Mouse (Mus musculus) hindbrain, embryonic 12.5 days (tissue): ENCODE measurements at regions not wholly inside any gene's neighbourhood (a gene's known extent, or its start where the extent isn't known, plus 50 kb on each side); places are given as distances from the start of the nearest gene placed in this dataset.

Experiments
- ATAC-seq: fragments of 200-750 bp; cut with Nextera tagmentation; 2 replicates; pipeline ENCODE4 v1.8.0; 2017; ENCODE audit warnings: moderate TSS enrichment; ENCODE audit not compliant: low FRiP score
- H3K27ac ChIP-seq: fragments of 300-500 bp; sonication (generic); 2 replicates; pipeline ENCODE4 v1.5.1; 2016; ENCODE audit warnings: mild to moderate bottlenecking
- H3K27me3 ChIP-seq: fragments of 300-500 bp; sonication (generic); 2 replicates; pipeline ENCODE4 v1.6.1; 2016; ENCODE audit warnings: mild to moderate bottlenecking
- H3K36me3 ChIP-seq: fragments of 300-500 bp; sonication (generic); 2 replicates; pipeline ENCODE4 v1.6.1; 2016; ENCODE audit warnings: mild to moderate bottlenecking
- H3K4me1 ChIP-seq: fragments of 300-500 bp; sonication (generic); 2 replicates; pipeline ENCODE4 v1.6.1; 2016
- H3K4me2 ChIP-seq: fragments of 300-500 bp; sonication (generic); replicated peaks from 2 replicates; pipeline ENCODE4 v1.6.1; 2016; ENCODE audit warnings: mild to moderate bottlenecking
- H3K4me3 ChIP-seq: fragments of 300-500 bp; sonication (generic); 2 replicates; pipeline ENCODE4 v1.5.1; 2016; ENCODE audit warnings: mild to moderate bottlenecking
- H3K9ac ChIP-seq: fragments of 300-500 bp; sonication (generic); 2 replicates; pipeline ENCODE4 v1.6.1; 2016; ENCODE audit warnings: mild to moderate bottlenecking, moderate library complexity
- H3K9me3 ChIP-seq: fragments of 300-500 bp; sonication (generic); replicated peaks from 2 replicates; pipeline ENCODE4 v1.6.1; 2016; ENCODE audit warnings: mild to moderate bottlenecking
- WGBS: fragments of 180-500 bp; shearing (Covaris S2); methylation state at CpG from one replicate; pipeline ENCODE4 v1.1.7; 2016; 5-methylcytosine and 5-hydroxymethylcytosine counted together

DNA sequence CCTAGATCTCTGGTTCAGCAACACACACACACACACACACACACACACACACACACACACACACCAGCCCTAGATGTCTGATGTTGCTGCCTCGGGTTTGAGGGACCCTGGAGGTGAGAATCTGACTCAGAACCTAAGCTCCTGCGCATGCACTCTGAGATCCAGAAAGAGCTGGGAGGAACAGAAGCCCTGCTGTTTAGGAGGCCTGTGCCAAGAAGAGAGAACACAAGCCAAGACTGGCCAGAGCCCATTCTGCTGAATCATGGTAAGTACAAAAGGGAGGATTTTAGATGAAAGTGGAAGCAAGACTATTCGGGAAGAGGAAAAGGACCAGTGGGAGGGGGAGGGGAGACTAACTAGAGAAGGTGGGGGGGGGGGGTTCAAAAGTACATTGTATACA, 132.2 kb upstream of the Dynlrb2 start:
- H3K4me3 ChIP-seq = no peak overlapping the region
- H3K9me3 ChIP-seq = no peaks in the 10 kb centered on the region
- no peak for ATAC-seq
- H3K27me3 ChIP-seq = no peaks in the 10 kb centered on the region
- no peak overlapping the region for H3K27ac ChIP-seq
- H3K36me3 ChIP-seq = no peaks in the 10 kb centered on the region
- no peak overlapping the region for H3K9ac ChIP-seq
- peaks cover 5% of the 10 kb centered on the region for H3K4me1 ChIP-seq
- WGBS = 55% methylated on average over 3 of the region's 3 CpGs
- no peak overlapping the region for H3K4me2 ChIP-seq

DNA sequence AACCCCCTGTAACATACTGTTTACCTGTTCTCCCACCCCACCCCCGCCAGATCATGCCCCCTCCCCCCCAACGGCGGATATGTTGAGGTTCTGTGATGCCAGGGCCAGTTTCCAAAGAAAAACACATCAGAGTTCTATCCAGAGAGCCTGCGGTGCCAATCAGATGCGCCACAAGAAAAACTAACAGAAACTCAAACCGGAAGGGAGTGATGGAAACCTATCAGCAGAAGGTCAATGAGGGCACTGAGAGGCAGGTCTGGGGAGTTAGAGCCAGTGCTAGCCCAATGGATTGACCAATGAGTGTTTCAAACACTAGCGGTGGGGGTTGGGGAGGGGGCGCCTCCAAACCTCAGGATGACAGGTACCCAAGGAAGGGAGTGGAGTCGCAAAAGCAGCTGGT, 132.7 kb upstream of the Dynlrb2 start:
- 77% methylated on average over 9 of the region's 9 CpGs for WGBS
- Histone ChIP-seq H3K4me2 (no peak overlapping the region), H3K4me3 (no peak overlapping the region), H3K36me3 (no peaks in the 10 kb centered on the region), H3K9ac (no peak overlapping the region), H3K27me3 (no peaks in the 10 kb centered on the region), H3K27ac (no peak overlapping the region), H3K4me1 (peaks cover 8% of the 10 kb centered on the region), H3K9me3 (no peaks in the 10 kb centered on the region)
- no peak for ATAC-seq

DNA sequence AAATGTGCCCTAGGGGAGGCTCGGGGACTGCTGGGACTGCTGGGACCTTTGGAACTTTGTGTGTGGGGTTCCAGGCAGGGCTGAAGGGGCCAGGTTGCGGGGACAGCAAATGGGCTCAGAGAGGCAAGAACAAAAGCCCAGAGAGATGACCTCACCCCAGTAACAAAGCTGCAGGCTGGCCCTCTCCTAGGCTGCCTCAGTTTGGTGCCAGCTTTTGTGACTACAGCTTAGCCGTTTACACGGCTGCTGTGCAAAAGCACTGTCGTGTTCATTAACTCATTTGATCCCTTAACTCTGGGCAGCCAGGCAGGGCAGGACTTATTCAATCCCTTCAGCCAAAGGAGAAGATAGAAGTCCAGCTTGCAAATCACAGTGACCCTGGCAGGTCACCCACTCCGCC, 137.3 kb upstream of the Dynlrb2 start:
- Histone ChIP-seq H3K27ac (no peak overlapping the region), H3K36me3 (no peaks in the 10 kb centered on the region), H3K4me2 (no peak overlapping the region), H3K4me1 (peaks cover 11% of the 10 kb centered on the region), H3K27me3 (no peaks in the 10 kb centered on the region), H3K4me3 (no peak overlapping the region), H3K9me3 (no peaks in the 10 kb centered on the region), H3K9ac (no peak overlapping the region)
- 46% methylated on average over 6 of the region's 6 CpGs for WGBS
- no peak for ATAC-seq

DNA sequence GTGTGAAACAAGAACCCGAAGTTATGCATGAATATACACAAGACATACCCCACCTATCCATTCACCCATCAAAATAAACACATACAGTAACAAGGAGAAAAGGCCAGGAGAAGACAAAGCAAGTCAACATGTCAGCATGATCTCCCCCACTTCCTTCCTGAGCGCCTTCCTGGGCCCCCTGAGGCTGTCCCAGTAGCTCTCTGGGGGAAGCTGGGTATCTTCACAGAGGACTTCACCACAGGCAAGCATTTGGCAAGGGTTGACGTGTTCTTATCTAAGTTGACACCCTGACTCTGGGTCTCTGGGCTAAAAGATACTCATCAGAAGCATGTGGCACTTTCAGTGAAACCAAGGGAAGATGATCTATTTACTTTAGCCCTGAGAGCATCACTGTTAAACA, 138.1 kb upstream of the Dynlrb2 start:
- Histone ChIP-seq H3K27me3 (no peaks in the 10 kb centered on the region), H3K4me1 (peaks cover 11% of the 10 kb centered on the region), H3K4me3 (no peak overlapping the region), H3K27ac (no peak overlapping the region), H3K36me3 (no peaks in the 10 kb centered on the region), H3K9ac (no peak overlapping the region), H3K4me2 (no peak overlapping the region), H3K9me3 (no peaks in the 10 kb centered on the region)
- 72% methylated on average over 3 of the region's 3 CpGs for WGBS
- ATAC-seq = no peak

DNA sequence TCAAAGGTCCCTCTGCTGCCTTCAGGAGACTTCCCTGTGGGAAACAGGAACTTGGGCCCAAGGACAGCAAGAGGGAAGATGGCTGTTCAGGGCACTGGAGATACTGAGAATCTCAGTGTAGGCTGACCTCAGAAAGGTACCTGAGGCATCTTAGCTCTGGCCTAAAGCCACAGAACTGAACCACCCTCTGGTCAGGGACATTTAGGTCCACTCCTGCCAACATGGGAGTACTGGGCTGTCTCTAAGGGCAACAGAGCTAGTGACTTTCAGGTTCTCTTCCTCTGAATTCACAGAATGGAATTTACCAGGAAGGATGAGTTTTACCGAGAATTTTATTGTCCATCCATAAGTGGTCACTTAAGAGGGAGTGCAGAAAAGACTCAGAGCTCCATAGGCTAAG, 140.0 kb upstream of the Dynlrb2 start:
- 93% methylated on average over 1 of the region's 1 CpGs for WGBS

DNA sequence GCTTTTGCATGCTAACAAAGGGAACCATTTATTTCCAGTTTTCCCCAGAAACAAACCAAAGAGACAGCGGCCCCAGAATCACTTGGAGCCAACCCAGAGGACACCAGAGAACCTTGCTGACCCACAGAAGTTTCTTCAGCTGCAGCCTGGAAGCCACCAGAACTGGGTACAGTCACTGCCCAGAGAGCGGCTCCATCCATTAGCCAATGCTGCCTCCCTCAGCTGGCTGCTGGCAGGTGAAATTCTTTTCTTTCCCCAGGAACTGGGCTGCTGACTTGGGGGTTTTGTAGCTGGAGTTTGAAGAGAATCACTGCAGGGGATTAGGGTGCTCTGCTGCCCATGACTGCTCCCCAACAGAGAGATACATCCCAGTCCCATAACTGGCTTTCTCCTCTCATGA, 140.6 kb upstream of the Dynlrb2 start:
- no peaks in the 10 kb centered on the region for H3K36me3 ChIP-seq
- WGBS = 68% methylated on average over 2 of the region's 2 CpGs
- H3K4me1 ChIP-seq = peaks cover 7% of the 10 kb centered on the region
- no peak overlapping the region for H3K4me2 ChIP-seq
- no peaks in the 10 kb centered on the region for H3K9me3 ChIP-seq
- no peaks in the 10 kb centered on the region for H3K27me3 ChIP-seq
- H3K9ac ChIP-seq = no peak overlapping the region
- ATAC-seq = no peak
- no peak overlapping the region for H3K4me3 ChIP-seq
- H3K27ac ChIP-seq = no peak overlapping the region

More for the DNA sequence above, 140.0 kb upstream of the Dynlrb2 start:
- H3K9me3 ChIP-seq = no peaks in the 10 kb centered on the region
- ATAC-seq = no peak
- no peak overlapping the region for H3K9ac ChIP-seq
- no peak overlapping the region for H3K4me2 ChIP-seq
- no peak overlapping the region for H3K4me3 ChIP-seq
- no peaks in the 10 kb centered on the region for H3K36me3 ChIP-seq
- no peaks in the 10 kb centered on the region for H3K27me3 ChIP-seq
- H3K4me1 ChIP-seq = peaks cover 7% of the 10 kb centered on the region
- no peak overlapping the region for H3K27ac ChIP-seq

DNA sequence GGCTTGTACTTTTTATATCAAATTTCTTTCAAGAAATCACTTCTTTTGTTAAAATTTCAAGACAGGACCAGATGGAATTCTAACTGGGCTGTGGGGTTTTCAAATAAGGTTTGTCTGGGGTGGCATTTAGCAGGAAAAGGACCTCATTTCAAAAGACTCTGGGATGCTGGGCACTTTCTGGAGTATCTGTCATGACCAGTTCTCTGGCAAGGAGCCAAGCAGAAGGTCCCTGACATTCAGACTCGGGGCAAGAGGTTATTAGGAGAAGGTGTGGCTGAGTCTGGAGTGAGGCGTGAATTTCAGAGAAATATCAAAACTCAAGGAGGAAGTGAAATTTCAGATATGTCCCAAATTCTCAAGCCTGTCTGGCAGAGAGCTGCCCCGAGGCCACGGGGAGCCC, 142.4 kb upstream of the Dynlrb2 start:
- Histone ChIP-seq H3K4me2 (no peak overlapping the region), H3K27ac (no peak overlapping the region), H3K9me3 (no peaks in the 10 kb centered on the region), H3K4me1 (peaks cover 3% of the 10 kb centered on the region), H3K27me3 (no peaks in the 10 kb centered on the region), H3K4me3 (no peak overlapping the region), H3K9ac (no peak overlapping the region), H3K36me3 (no peaks in the 10 kb centered on the region)
- no peak for ATAC-seq
- WGBS = 72% methylated on average over 4 of the region's 4 CpGs

DNA sequence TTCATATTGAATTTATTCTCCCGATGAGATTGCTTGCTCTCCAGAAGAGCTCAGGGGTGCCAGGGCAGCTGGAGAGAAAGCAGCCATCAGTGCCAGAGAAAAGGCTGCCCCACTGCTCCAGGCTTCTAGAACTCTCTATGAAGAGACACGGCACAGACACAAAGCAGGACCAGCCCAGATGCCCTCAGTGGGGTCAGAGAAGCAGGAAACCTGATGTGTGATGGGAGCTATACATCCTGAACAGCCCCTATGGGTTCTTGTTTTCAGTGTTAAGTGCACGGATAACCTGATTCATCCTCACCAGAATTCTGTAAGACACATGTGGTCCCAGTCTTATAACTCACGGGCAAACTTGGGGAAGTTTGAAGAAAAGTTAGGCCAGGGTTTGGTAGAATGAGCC, 145.0 kb upstream of the Dynlrb2 start:
- no peak for ATAC-seq
- 0 out of 2 replicates have a peak, but pooled peaks cover 3% of the 10 kb centered on the region for H3K4me1 ChIP-seq
- H3K4me3 ChIP-seq = no peak overlapping the region
- no peaks in the 10 kb centered on the region for H3K36me3 ChIP-seq
- H3K4me2 ChIP-seq = no peak overlapping the region
- H3K9me3 ChIP-seq = no peaks in the 10 kb centered on the region
- no peaks in the 10 kb centered on the region for H3K27me3 ChIP-seq
- no peak overlapping the region for H3K9ac ChIP-seq
- H3K27ac ChIP-seq = no peak overlapping the region
- 85% methylated on average over 4 of the region's 4 CpGs for WGBS

DNA sequence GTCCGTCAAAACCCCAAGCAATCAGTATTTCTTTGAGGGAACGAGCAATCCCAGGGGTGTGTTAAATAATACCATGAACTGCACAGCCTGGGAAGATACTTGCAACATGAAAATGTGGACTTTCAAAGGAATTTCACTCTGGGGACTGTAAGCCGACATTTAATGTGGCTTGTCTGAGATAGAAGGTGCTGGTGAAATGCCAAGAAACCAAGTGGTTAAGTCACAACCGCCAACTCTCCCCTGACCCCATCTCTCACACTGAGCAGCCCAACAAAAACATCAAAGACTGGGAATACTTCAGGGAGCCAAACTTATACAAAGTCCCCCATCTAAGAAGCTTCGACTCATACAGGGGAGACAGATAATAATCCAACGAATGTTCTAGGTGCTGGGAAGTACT, 150.0 kb upstream of the Dynlrb2 start:
- Histone ChIP-seq H3K9me3 (no peaks in the 10 kb centered on the region), H3K4me3 (no peak overlapping the region), H3K27ac (no peak overlapping the region), H3K27me3 (no peaks in the 10 kb centered on the region), H3K36me3 (no peaks in the 10 kb centered on the region), H3K9ac (no peak overlapping the region), H3K4me1 (no peaks in the 10 kb centered on the region), H3K4me2 (no peak overlapping the region)
- no peak for ATAC-seq
- WGBS = 78% methylated on average over 6 of the region's 6 CpGs

DNA sequence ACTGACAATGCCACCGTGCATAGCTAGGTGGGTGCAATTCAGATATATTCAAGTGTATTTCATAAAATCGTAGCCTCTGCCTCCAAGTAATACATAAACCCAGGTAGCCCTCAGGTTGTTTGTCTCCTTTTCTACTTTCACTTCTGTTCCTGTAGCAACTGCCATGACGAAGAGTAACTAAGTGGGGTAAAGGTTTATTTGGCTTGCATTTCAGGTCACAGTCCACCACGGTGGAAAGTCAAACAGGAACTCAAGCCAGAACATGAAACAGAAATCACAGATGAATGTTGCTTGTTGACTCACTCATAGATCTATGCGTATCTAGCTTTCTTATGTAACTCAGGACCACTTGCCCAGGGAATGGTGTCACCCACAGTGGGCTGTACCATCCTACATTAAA, 150.9 kb upstream of the Dynlrb2 start:
- 93% methylated on average over 5 of the region's 5 CpGs for WGBS
- H3K4me2 ChIP-seq = no peak overlapping the region
- no peaks in the 10 kb centered on the region for H3K9me3 ChIP-seq
- H3K4me1 ChIP-seq = no peaks in the 10 kb centered on the region
- H3K9ac ChIP-seq = no peak overlapping the region
- H3K27ac ChIP-seq = no peak overlapping the region
- no peak overlapping the region for H3K4me3 ChIP-seq
- no peaks in the 10 kb centered on the region for H3K27me3 ChIP-seq
- H3K36me3 ChIP-seq = no peaks in the 10 kb centered on the region
- ATAC-seq = no peak

DNA sequence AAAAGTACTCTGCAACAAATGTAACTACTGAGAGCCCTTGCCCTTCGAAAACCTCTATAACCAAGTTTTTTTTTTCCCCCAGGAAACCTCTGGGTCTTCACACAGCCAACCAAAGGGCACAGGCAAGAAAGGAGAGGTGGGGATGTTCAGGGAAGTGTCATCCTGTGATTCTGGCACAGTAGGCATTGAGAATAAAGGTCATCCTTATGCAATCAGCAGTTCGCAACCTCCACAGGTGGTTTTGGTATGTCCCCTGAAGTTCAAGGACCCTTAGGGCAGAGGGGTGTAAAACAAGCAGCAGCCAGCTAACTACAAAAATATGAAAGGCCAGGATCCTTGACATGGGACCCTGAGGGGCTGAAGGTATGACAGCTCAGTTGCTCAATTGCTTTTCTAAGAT, 152.1 kb upstream of the Dynlrb2 start:
- Histone ChIP-seq H3K4me2 (no peak overlapping the region), H3K4me1 (no peaks in the 10 kb centered on the region), H3K27ac (no peak overlapping the region), H3K9me3 (no peaks in the 10 kb centered on the region), H3K36me3 (no peaks in the 10 kb centered on the region), H3K9ac (no peak overlapping the region), H3K27me3 (no peaks in the 10 kb centered on the region), H3K4me3 (no peak overlapping the region)
- WGBS = 98% methylated on average over 2 of the region's 2 CpGs
- ATAC-seq = no peak

DNA sequence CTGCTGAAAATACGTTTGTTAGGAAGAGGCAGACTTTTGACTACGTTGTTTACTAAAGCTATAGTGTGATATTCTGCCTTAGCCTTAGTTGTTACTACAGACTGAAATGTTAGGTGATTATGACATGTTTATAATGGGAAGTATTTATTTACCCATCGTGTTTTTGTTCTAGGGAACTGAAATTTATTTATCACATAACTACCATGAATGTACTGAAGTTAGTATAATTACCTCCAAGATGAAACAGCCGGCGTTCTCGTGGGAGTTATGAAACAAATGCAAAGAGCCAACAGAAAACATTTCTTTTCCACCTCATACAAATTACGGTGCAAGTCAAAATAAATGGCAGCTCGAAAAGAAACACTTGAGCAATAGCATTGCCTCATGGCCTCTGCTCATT, 155.8 kb upstream of the Dynlrb2 start:
- no peak overlapping the region for H3K4me3 ChIP-seq
- H3K4me1 ChIP-seq = no peaks in the 10 kb centered on the region
- H3K4me2 ChIP-seq = no peak overlapping the region
- no peak for ATAC-seq
- no peaks in the 10 kb centered on the region for H3K36me3 ChIP-seq
- WGBS = 84% methylated on average over 8 of the region's 8 CpGs
- H3K27ac ChIP-seq = no peak overlapping the region
- H3K27me3 ChIP-seq = no peaks in the 10 kb centered on the region
- H3K9me3 ChIP-seq = no peaks in the 10 kb centered on the region
- H3K9ac ChIP-seq = no peak overlapping the region

DNA sequence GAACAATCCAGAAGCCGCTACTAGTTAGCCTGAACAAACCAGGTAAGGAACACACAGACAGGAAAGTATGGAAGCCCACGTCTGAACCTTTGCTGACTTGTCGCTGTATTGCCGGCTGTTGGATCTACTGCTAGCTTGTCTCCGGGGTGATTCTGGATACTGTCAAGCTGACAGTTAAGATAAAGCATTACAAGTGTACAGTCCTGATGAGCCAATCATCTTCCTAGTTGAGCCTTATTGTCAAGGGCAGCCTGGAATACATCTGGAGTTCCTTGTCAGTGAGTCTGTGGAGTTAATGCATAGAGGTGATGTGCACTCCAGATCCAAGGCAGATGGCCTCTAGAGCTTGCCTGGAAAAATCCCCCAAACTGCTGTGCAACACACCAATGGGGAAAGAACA, 157.8 kb upstream of the Dynlrb2 start:
- Histone ChIP-seq H3K36me3 (no peaks in the 10 kb centered on the region), H3K27ac (no peak overlapping the region), H3K4me3 (no peak overlapping the region), H3K4me1 (no peaks in the 10 kb centered on the region), H3K4me2 (no peak overlapping the region), H3K9me3 (no peaks in the 10 kb centered on the region), H3K9ac (no peak overlapping the region), H3K27me3 (no peaks in the 10 kb centered on the region)
- ATAC-seq = no peak
- 95% methylated on average over 5 of the region's 5 CpGs for whole genome bisulfite sequencing
